In the genomic region with DNA sequence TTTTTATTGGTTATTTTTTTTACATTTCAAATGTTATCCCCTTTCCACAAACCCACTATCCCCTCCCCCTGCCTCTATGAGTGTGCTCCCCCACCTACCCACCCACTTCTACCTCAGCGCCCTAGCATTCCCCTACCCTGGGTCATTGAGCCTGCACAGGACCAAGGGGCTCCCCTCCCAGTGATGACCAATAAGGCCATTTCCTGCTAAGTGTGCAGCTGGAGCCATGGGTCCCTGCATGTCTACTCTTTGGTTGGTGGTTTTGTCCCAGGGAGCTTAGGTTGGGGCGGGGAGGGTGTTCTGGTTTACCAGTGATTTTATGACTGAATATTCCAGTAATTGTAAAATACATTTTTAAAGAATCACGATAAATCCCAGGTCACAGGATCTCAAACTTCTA, we compare ENCODE assay signal across 8 mouse cellular contexts. TPM values are rescaled to one million over a fixed set of nuclear protein-coding genes. Genes with fewer than 3 reads are reported as not detected.
DNase-seq lines count a peak whose midpoint lies in the region; ATAC-seq and TF ChIP-seq lines count a peak whose summit lies in the region.
"Not testable (repeated sequence)": the region's sequence is repeated elsewhere in the genome, so short reads cannot be mapped to it uniquely, and the experiment has no call there.

No protein-coding gene starts in this region.

- not testable (repeated sequence) for H3K27ac ChIP-seq in CH12.LX (ENCODE audit: insufficient read depth, low read depth); forebrain, embryonic 13.5 days; liver, embryonic 13.5 days
- H3K27ac ChIP-seq in heart, postnatal 0 days (ENCODE audit: low read depth), result peak overlapping the region; percentile 81
- peak overlapping the region; percentile 69; the same call in 1 of the 2 replicates for H3K27ac ChIP-seq in kidney, embryonic 14.5 days (ENCODE audit: low read depth, low read length)
- H3K27ac ChIP-seq in midbrain, embryonic 10.5 days (replicated peaks), result peak overlapping the region; percentile 82

- in situ Hi-C loops in CH12.LX (cut with MboI; ENCODE audit: low pct_ligation_motif_present, low pct_unique_long_range_greater_than_20kb, low sequenced_read_pairs), result not testable (repeated sequence)

- peak overlapping the region; percentile 49 to 56 (median 52) for H3K4me3 ChIP-seq in CH12.LX (replicated peaks in 1 of 3; ENCODE audit: low read depth in 2 of 3, low read length in 2 of 3, poor library complexity in 1 of 3)
- H3K4me3 ChIP-seq in forebrain, embryonic 13.5 days, result peak overlapping the region; percentile 55
- H3K4me3 ChIP-seq in heart, postnatal 0 days (ENCODE audit: low read depth, low read length), result peak overlapping the region; percentile 62
- peak overlapping the region; percentile 46 for H3K4me3 ChIP-seq in kidney, embryonic 14.5 days (ENCODE audit: low read length)
- H3K4me3 ChIP-seq in liver, embryonic 13.5 days (replicated peaks), result peak overlapping the region; percentile 60
- peak overlapping the region; percentile 63 for H3K4me3 ChIP-seq in midbrain, embryonic 10.5 days

- not testable (repeated sequence) for TF ChIP-seq RAD21 in CH12.LX (IDR thresholded peaks at IDR 0.05; ENCODE audit: low read depth, low read length)

- not testable (repeated sequence) for TF ChIP-seq POLR2A in CH12.LX (IDR thresholded peaks at IDR 0.05; ENCODE audit: low read depth, low read length)

- 0 out of 2 replicates have a peak overlapping the region, but pooled peaks have one; percentile 15 for H3K4me2 ChIP-seq in CH12.LX (ENCODE audit: insufficient read depth, low read depth, poor library complexity, severe bottlenecking)
- H3K4me2 ChIP-seq in forebrain, embryonic 13.5 days, result peak overlapping the region; percentile 64
- H3K4me2 ChIP-seq in heart, postnatal 0 days (ENCODE audit: low read depth, low read length), result peak overlapping the region; percentile 59
- peak overlapping the region; percentile 44 for H3K4me2 ChIP-seq in kidney, embryonic 14.5 days (replicated peaks; ENCODE audit: low read depth, low read length)
- H3K4me2 ChIP-seq in liver, embryonic 13.5 days, result peak overlapping the region; percentile 67

- not testable (repeated sequence) for H3K4me1 ChIP-seq in CH12.LX (ENCODE audit: control insufficient read depth in 1 of 2, insufficient read depth in 2 of 2); forebrain, embryonic 13.5 days; heart, postnatal 0 days (ENCODE audit: control insufficient read depth, insufficient read depth); kidney, embryonic 14.5 days (ENCODE audit: control insufficient read depth, insufficient read depth, low read length); liver, embryonic 13.5 days (replicated peaks); midbrain, embryonic 10.5 days

- dilution Hi-C loops in CH12.LX (cut with MboI; ENCODE audit: extremely low pct_ligation_motif_present, extremely low pct_unique_long_range_greater_than_20kb, low sequenced_read_pairs), result not testable (repeated sequence)

- peak; percentile 0 for DNase-seq in CH12.LX (ENCODE audit: extremely low read depth)
- peak; percentile 8 for DNase-seq in cerebellum, adult 9-10 months
- DNase-seq in heart, postnatal 0 days (ENCODE audit: low spot score); liver, embryonic 13.5 days; midbrain, embryonic 10.5 days (ENCODE audit: low spot score): not testable (repeated sequence)
- DNase-seq in retina, postnatal 1 day, result peak; percentile 11

- not testable (repeated sequence) for H3K36me3 ChIP-seq in CH12.LX (replicated peaks in 1 of 2; ENCODE audit: control insufficient read depth in 1 of 2, insufficient read depth in 1 of 2, low read length in 1 of 2); forebrain, embryonic 13.5 days (ENCODE audit: poor library complexity, severe bottlenecking); heart, postnatal 0 days (replicated peaks; ENCODE audit: control insufficient read depth, insufficient read depth, low read length); kidney, embryonic 14.5 days (ENCODE audit: control insufficient read depth, insufficient read depth, low read length); liver, embryonic 13.5 days; midbrain, embryonic 10.5 days

- not testable (repeated sequence) for TF ChIP-seq EP300 in CH12.LX (IDR thresholded peaks at IDR 0.05; ENCODE audit: low read length); heart, postnatal 0 days (IDR thresholded peaks at IDR 0.05; ENCODE audit: low read depth)

- not testable (repeated sequence) for TF ChIP-seq CTCF in CH12.LX (conservative IDR thresholded peaks at IDR 0.05 in 1 of 2, IDR thresholded peaks at IDR 0.05 in 1 of 2; ENCODE audit: low read depth in 2 of 2, low read length in 2 of 2); heart, postnatal 0 days (IDR thresholded peaks at IDR 0.05; ENCODE audit: low read depth)

- H3K9me3 ChIP-seq in CH12.LX (replicated peaks; ENCODE audit: low read length); forebrain, embryonic 13.5 days (replicated peaks); heart, postnatal 0 days (replicated peaks; ENCODE audit: control insufficient read depth, low read length); kidney, embryonic 14.5 days (ENCODE audit: control insufficient read depth, low read length); liver, embryonic 13.5 days (replicated peaks); midbrain, embryonic 10.5 days (replicated peaks): not testable (repeated sequence)

- 6% methylated on average over 3 of the region's 3 CpGs for WGBS in forebrain, embryonic 13.5 days
- WGBS in heart, postnatal 0 days, result 5% methylated on average over 3 of the region's 3 CpGs
- 8% methylated on average over 3 of the region's 3 CpGs for WGBS in kidney, embryonic 14.5 days
- 10% methylated on average over 3 of the region's 3 CpGs for WGBS in liver, embryonic 13.5 days (ENCODE audit: insufficient replicate concordance)
- whole genome bisulfite sequencing in midbrain, embryonic 10.5 days, result 11% methylated on average over 3 of the region's 3 CpGs

- H3K27me3 ChIP-seq in CH12.LX (replicated peaks); forebrain, embryonic 13.5 days; heart, postnatal 0 days (ENCODE audit: control insufficient read depth, insufficient read depth, low read length); kidney, embryonic 14.5 days (ENCODE audit: control insufficient read depth, insufficient read depth, low read length); liver, embryonic 13.5 days; midbrain, embryonic 10.5 days (ENCODE audit: low read depth, poor library complexity, severe bottlenecking): not testable (repeated sequence)

- not testable (repeated sequence) for H3K79me2 ChIP-seq in CH12.LX (replicated peaks; ENCODE audit: control insufficient read depth, extremely low read depth, insufficient read depth, poor library complexity, severe bottlenecking)

- peak; percentile 58 for ATAC-seq in forebrain, embryonic 13.5 days
- peak; percentile 58; the same call in 1 of the 2 replicates for ATAC-seq in heart, postnatal 0 days (ENCODE audit: insufficient read depth, low read depth)
- peak; percentile 79 for ATAC-seq in kidney, embryonic 14.5 days (ENCODE audit: low FRiP score, low TSS enrichment)
- peak; percentile 59 for ATAC-seq in liver, embryonic 13.5 days (ENCODE audit: low read depth)

- peak overlapping the region; percentile 64; the same call in 1 of the 2 replicates for H3K9ac ChIP-seq in CH12.LX (ENCODE audit: insufficient read depth, low read depth)
- peak overlapping the region; percentile 70 for H3K9ac ChIP-seq in forebrain, embryonic 13.5 days
- peak overlapping the region; percentile 57; the same call in 1 of the 2 replicates for H3K9ac ChIP-seq in heart, postnatal 0 days (replicated peaks; ENCODE audit: low read depth, low read length)
- peak overlapping the region; percentile 57; the same call in 1 of the 2 replicates for H3K9ac ChIP-seq in kidney, embryonic 14.5 days (ENCODE audit: low read depth, low read length)
- peak overlapping the region; percentile 65; the same call in 1 of the 2 replicates for H3K9ac ChIP-seq in liver, embryonic 13.5 days

RNA-seq across cellular contexts. Expression of gene Zfp947, which starts 0.7 kb away (rescaled TPM):
- total RNA-seq in CH12.LX (2012; rRNA removed) (1.1 and 1.3 TPM in 2 replicates), CH12.LX (2014; rRNA removed) (5.9 and 7.3 TPM in 2 replicates)
- 2.5 and 2.9 TPM in 2 replicates for polyA plus RNA-seq in CH12.LX (2012; ENCODE audit: insufficient read length, low read depth)
- polyA plus RNA-seq in forebrain, embryonic 13.5 days (2015; fragmentation: Nextera tagmentation; extraction: Ambion mirVana), result 1.3 and 1.4 TPM in 2 replicates
- 0.62 and 2.6 TPM in 2 replicates for total RNA-seq in heart, postnatal 0 days (2014; rRNA removed; ENCODE audit: low replicate concordance)
- polyA plus RNA-seq in heart, postnatal 0 days (2015; fragmentation: Nextera tagmentation; extraction: Ambion mirVana), result 2.4 and 2.5 TPM in 2 replicates
- 3.1 and 3.3 TPM in 2 replicates for polyA plus RNA-seq in kidney, embryonic 14.5 days (2014; fragmentation: Nextera tagmentation; extraction: Ambion mirVana)
- 0.47 and 0.65 TPM in 2 replicates for polyA plus RNA-seq in liver, embryonic 13.5 days (2015; fragmentation: Nextera tagmentation; extraction: Ambion mirVana)
- 1.4 and 1.9 TPM in 2 replicates for polyA plus RNA-seq in midbrain, embryonic 10.5 days (2016; fragmentation: Nextera tagmentation; extraction: Ambion mirVana)

Comparison
In these comparisons a context has a peak if more than half of its experiments do, and no peak if none do; other contexts are left out.
1. H3K4me2 ChIP-seq: peak in every context shown above with its lines; median percentile 67 in liver, embryonic 13.5 days; 64 in forebrain, embryonic 13.5 days; 59 in heart, postnatal 0 days; 44 in kidney, embryonic 14.5 days; 15 in CH12.LX.